Mouse (Mus musculus): Measurements from ENCODE around the gene Ubc. TPM values are rescaled to one million over a fixed set of nuclear protein-coding genes. Genes with fewer than 3 reads are reported as not detected.
"Not testable (repeated sequence)": the region's sequence is repeated elsewhere in the genome, so short reads cannot be mapped to it uniquely, and the experiment has no call there.

Gene Ubc
- polyA plus RNA-seq, 1 experiment = 1,123 TPM

DNA sequence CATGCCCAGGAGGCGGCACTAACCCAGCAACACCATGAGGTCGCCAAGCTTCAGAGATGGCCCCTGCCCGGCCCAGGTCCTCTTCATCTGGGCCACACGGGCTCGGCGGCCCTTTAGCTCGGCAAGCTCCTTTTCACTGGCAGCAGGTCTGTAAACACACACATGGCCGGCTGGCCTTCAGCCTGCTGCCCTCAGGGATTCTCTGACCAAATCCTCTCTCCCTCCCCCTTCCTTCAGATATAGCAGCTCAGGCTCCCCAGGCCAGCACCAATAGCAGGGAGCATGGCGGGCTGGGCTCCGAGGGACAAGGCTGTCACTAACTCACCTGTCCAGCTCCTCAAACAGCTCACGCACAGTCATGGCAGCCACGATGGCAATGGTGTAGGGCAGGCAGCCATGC, 28.6 kb upstream of the Ubc start:
- Histone ChIP-seq H3K36me3 (ENCODE audit: control insufficient read depth, insufficient read depth, low read length) (no peaks in the 10 kb centered on the region; the same call in 1 of the 2 replicates), H3K4me3 (ENCODE audit: insufficient read depth, low read depth, low read length) (no peak overlapping the region), H3K27ac (ENCODE audit: insufficient read depth, low read depth, low read length) (no peak overlapping the region), H3K27me3 (replicated peaks; ENCODE audit: control insufficient read depth, insufficient read depth, low read length) (no peaks in the 10 kb centered on the region), H3K4me1 (ENCODE audit: control insufficient read depth, insufficient read depth, low read length) (no peaks in the 10 kb centered on the region)
- no peak for DNase-seq
- 91% methylated on average over 12 of the region's 12 CpGs for WGBS
- TF ChIP-seq CTCF (conservative IDR thresholded peaks at IDR 0.05; ENCODE audit: insufficient read depth, insufficient read length, low read depth, low read length) (no peak), POLR2A (IDR thresholded peaks at IDR 0.05; ENCODE audit: low read depth, low read length) (no peak)

DNA sequence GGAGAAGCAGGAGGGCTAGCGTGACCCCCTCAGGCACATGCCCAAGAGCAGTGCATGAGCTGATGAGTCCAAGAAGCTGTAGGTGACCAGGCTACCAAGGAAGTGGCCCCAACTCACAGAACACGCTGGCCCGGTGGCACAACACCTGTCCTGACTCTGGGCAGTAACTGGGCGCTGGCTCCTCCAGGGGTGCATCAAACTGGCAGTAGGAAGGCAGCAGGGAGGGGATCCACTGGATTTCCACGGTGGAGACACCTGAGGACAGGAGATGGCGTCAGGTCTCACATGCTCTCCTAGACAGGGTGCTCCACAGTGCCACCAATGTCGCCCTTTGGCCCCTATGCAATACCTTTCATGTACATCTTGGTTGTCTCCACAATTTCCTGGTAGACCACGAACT, 26.2 kb upstream of the Ubc start:
- no peaks in the 10 kb centered on the region for H3K4me1 ChIP-seq (ENCODE audit: control insufficient read depth, insufficient read depth, low read length)
- no peak for TF ChIP-seq CTCF (conservative IDR thresholded peaks at IDR 0.05; ENCODE audit: insufficient read depth, insufficient read length, low read depth, low read length)
- no peak for TF ChIP-seq POLR2A (IDR thresholded peaks at IDR 0.05; ENCODE audit: low read depth, low read length)
- no peaks in the 10 kb centered on the region; the same call in 1 of the 2 replicates for H3K36me3 ChIP-seq (ENCODE audit: control insufficient read depth, insufficient read depth, low read length)
- WGBS = 92% methylated on average over 8 of the region's 8 CpGs
- H3K4me3 ChIP-seq (ENCODE audit: insufficient read depth, low read depth, low read length) = no peak overlapping the region
- no peak overlapping the region for H3K27ac ChIP-seq (ENCODE audit: insufficient read depth, low read depth, low read length)
- H3K27me3 ChIP-seq (replicated peaks; ENCODE audit: control insufficient read depth, insufficient read depth, low read length) = no peaks in the 10 kb centered on the region
- DNase-seq = no peak

DNA sequence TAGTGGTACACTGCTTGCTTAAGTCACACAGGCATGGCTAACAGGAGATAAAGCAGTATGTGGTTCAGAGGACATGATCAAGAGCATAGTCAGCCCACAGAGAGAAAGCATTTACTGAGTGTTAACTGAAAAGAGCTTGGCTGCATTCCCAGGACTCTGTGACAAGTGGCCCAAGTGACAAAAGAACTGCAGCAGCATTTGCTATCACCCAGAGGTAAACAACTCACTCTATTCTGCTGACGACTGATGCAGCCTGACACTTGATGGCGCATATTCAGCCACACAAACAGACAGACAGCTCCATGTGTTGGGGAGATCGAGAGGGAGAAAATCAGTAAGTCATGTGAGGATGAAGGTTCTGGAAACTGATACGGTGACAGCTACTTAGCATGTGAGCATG, 23.8 kb upstream of the Ubc start:
- 91% methylated on average over 4 of the region's 4 CpGs for WGBS
- no peaks in the 10 kb centered on the region for H3K36me3 ChIP-seq (ENCODE audit: control insufficient read depth, insufficient read depth, low read length)
- DNase-seq = no peak
- no peaks in the 10 kb centered on the region for H3K4me1 ChIP-seq (ENCODE audit: control insufficient read depth, insufficient read depth, low read length)
- TF ChIP-seq POLR2A (IDR thresholded peaks at IDR 0.05; ENCODE audit: low read depth, low read length) = no peak
- TF ChIP-seq CTCF (conservative IDR thresholded peaks at IDR 0.05; ENCODE audit: insufficient read depth, insufficient read length, low read depth, low read length) = no peak
- no peaks in the 10 kb centered on the region for H3K27me3 ChIP-seq (replicated peaks; ENCODE audit: control insufficient read depth, insufficient read depth, low read length)
- no peak overlapping the region for H3K4me3 ChIP-seq (ENCODE audit: insufficient read depth, low read depth, low read length)
- no peak overlapping the region for H3K27ac ChIP-seq (ENCODE audit: insufficient read depth, low read depth, low read length)

DNA sequence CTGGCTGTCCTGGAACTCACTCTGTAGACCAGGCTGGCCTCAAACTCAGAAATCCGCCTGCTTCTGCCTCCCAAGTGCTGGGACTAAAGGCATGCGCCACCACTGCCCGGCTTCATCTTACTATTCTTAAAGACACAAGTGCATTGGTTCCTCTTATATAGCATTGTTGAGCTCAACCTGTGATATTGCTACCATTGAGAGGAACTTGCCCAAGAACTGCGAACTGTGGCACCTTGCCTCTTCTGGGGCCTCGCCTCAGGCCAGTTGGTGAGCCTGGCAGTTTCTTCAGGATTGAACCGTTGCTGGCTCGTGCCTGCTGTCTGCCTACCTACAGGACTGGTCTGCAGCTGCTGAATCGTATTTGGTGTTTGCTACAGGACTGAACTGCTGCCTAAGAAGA, 22.5 kb upstream of the Ubc start:
- not testable (repeated sequence) for H3K27me3 ChIP-seq (replicated peaks; ENCODE audit: control insufficient read depth, insufficient read depth, low read length)
- 90% methylated on average over 8 of the region's 8 CpGs for WGBS

DNA sequence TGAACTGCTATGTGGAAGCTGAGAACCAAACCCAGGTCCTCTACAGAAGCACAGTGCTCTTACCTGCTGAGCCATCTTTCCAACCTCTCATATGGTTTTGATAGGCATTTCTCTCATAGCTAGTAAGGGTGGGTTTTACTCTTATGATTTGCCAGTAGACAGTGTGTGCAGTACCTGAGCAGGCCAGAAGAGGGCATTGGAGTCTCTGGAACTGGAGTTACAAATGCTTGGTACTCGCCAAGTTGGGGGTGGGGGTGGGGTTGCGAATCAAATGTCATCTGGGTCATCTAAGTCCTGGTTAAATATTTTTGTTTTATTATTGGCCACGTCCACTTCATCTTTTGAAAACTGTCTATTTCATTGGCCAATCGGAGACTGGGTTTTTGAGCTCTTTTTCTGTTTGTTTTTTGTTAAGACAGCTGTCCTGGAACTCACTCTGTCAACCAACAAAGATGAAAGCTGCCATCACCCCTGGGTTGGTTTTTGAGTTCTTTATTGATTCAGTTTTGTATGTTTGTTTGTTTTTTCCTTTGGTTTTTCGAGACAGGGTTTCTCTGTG, 22.0 kb upstream of the Ubc start:
- 60% methylated on average over 5 of the region's 5 CpGs for WGBS
- peak; percentile 79 for DNase-seq
- H3K27me3 ChIP-seq (replicated peaks; ENCODE audit: control insufficient read depth, insufficient read depth, low read length) = no peaks in the 10 kb centered on the region
- TF ChIP-seq CTCF (conservative IDR thresholded peaks at IDR 0.05; ENCODE audit: insufficient read depth, insufficient read length, low read depth, low read length) = peak; percentile 71
- TF ChIP-seq POLR2A (IDR thresholded peaks at IDR 0.05; ENCODE audit: low read depth, low read length) = no peak
- H3K36me3 ChIP-seq (ENCODE audit: control insufficient read depth, insufficient read depth, low read length) = no peaks in the 10 kb centered on the region
- H3K4me3 ChIP-seq (ENCODE audit: insufficient read depth, low read depth, low read length) = no peak overlapping the region
- H3K4me1 ChIP-seq (ENCODE audit: control insufficient read depth, insufficient read depth, low read length) = peaks cover 4% of the 10 kb centered on the region; the same call in 1 of the 2 replicates
- H3K27ac ChIP-seq (ENCODE audit: insufficient read depth, low read depth, low read length) = no peak overlapping the region

More for the DNA sequence above, 22.5 kb upstream of the Ubc start:
- H3K27ac ChIP-seq (ENCODE audit: insufficient read depth, low read depth, low read length); DNase-seq; H3K4me1 ChIP-seq (ENCODE audit: control insufficient read depth, insufficient read depth, low read length); H3K4me3 ChIP-seq (ENCODE audit: insufficient read depth, low read depth, low read length); H3K36me3 ChIP-seq (ENCODE audit: control insufficient read depth, insufficient read depth, low read length): not testable (repeated sequence)

- 0 out of 2 replicates have a peak overlapping the region, but pooled peaks have one; percentile 17 for H3K4me3 ChIP-seq (ENCODE audit: insufficient read depth, low read depth, low read length)
- WGBS = 39% methylated on average over 20 of the region's 20 CpGs
- H3K36me3 ChIP-seq (ENCODE audit: control insufficient read depth, insufficient read depth, low read length) = no peaks in the 10 kb centered on the region
- peak overlapping the region; percentile 41; the same call in 1 of the 2 replicates for H3K27ac ChIP-seq (ENCODE audit: insufficient read depth, low read depth, low read length)
- peak; percentile 61 for DNase-seq
- H3K4me1 ChIP-seq (ENCODE audit: control insufficient read depth, insufficient read depth, low read length) = peaks cover 9% of the 10 kb centered on the region; the same call in 1 of the 2 replicates
- TF ChIP-seq CTCF (conservative IDR thresholded peaks at IDR 0.05; ENCODE audit: insufficient read depth, insufficient read length, low read depth, low read length) (no peak), POLR2A (IDR thresholded peaks at IDR 0.05; ENCODE audit: low read depth, low read length) (no peak)
- H3K27me3 ChIP-seq (replicated peaks; ENCODE audit: control insufficient read depth, insufficient read depth, low read length) = no peaks in the 10 kb centered on the region
Measured at GRCm38 (mm10) chr5:125409348-125410090, 19.5 kb upstream of the Ubc start.

DNA sequence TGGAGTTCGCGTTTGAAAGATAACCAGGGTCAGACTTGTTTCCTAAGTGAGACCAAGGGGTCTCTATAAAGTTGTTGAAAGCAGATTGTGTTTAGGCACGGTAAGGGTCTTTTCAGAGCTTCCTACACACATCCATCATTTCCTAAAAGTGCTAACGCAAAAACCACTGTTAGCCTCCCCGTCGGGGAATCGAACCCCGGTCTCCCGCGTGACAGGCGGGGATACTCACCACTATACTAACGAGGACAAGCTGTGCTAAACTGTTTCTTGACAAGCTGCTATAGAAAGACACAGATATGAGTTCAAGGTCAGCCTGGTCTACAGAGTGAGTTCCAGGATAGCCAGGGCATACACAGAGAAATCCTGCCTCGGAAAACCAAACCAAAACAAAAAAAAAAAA, 18.8 kb upstream of the Ubc start:
- no peak for TF ChIP-seq CTCF (conservative IDR thresholded peaks at IDR 0.05; ENCODE audit: insufficient read depth, insufficient read length, low read depth, low read length)
- no peak for TF ChIP-seq POLR2A (IDR thresholded peaks at IDR 0.05; ENCODE audit: low read depth, low read length)
- H3K27me3 ChIP-seq (replicated peaks; ENCODE audit: control insufficient read depth, insufficient read depth, low read length) = no peaks in the 10 kb centered on the region
- 0 out of 2 replicates have a peak overlapping the region, but pooled peaks have one; percentile 17 for H3K4me3 ChIP-seq (ENCODE audit: insufficient read depth, low read depth, low read length)
- H3K27ac ChIP-seq (ENCODE audit: insufficient read depth, low read depth, low read length) = peak overlapping the region; percentile 41; the same call in 1 of the 2 replicates
- peak; percentile 92 for DNase-seq
- H3K36me3 ChIP-seq (ENCODE audit: control insufficient read depth, insufficient read depth, low read length) = no peaks in the 10 kb centered on the region
- WGBS = 14% methylated on average over 13 of the region's 13 CpGs
- peaks cover 10% of the 10 kb centered on the region; the same call in 1 of the 2 replicates for H3K4me1 ChIP-seq (ENCODE audit: control insufficient read depth, insufficient read depth, low read length)

Measured in kidney, adult 2 months (tissue).